Mouse (Mus musculus): ENCODE results near the gene Naa60. TPM values are rescaled to one million over a fixed set of nuclear protein-coding genes. Genes with fewer than 3 reads are reported as not detected.

The Naa60 gene
- polyA plus RNA-seq, 1 experiment: 52.4 TPM

- H3K4me3 ChIP-seq (ENCODE audit: insufficient read depth, low read depth, low read length): no peak overlapping the region
- H3K27ac ChIP-seq (replicated peaks; ENCODE audit: low read depth, low read length): no peak overlapping the region
- no peaks in the 10 kb centered on the region for H3K4me1 ChIP-seq (ENCODE audit: control insufficient read depth, insufficient read depth, insufficient read length, low read length)
Measured at GRCm38 (mm10) chr16:3920756-3921155, 48.6 kb downstream of the Naa60 start.

GRCm38 (mm10) chr16:3923515-3923914, 51.3 kb downstream of the Naa60 start:
- Histone ChIP-seq H3K27ac (replicated peaks; ENCODE audit: low read depth, low read length) (no peak overlapping the region), H3K4me3 (ENCODE audit: insufficient read depth, low read depth, low read length) (no peak overlapping the region), H3K4me1 (ENCODE audit: control insufficient read depth, insufficient read depth, insufficient read length, low read length) (no peaks in the 10 kb centered on the region)

- Histone ChIP-seq H3K27ac (replicated peaks; ENCODE audit: low read depth, low read length) (no peak overlapping the region), H3K4me1 (ENCODE audit: control insufficient read depth, insufficient read depth, insufficient read length, low read length) (no peaks in the 10 kb centered on the region), H3K4me3 (ENCODE audit: insufficient read depth, low read depth, low read length) (no peak overlapping the region)
Measured at GRCm38 (mm10) chr16:3923966-3924365, 51.8 kb downstream of the Naa60 start.

GRCm38 (mm10) chr16:3928582-3928981, 56.4 kb downstream of the Naa60 start:
- H3K27ac ChIP-seq (replicated peaks; ENCODE audit: low read depth, low read length): no peak overlapping the region
- H3K4me3 ChIP-seq (ENCODE audit: insufficient read depth, low read depth, low read length): no peak overlapping the region
- H3K4me1 ChIP-seq (ENCODE audit: control insufficient read depth, insufficient read depth, insufficient read length, low read length): peaks cover under 1% of the 10 kb centered on the region; the same call in 1 of the 2 replicates

- peaks cover 4% of the 10 kb centered on the region; the same call in 1 of the 2 replicates for H3K4me1 ChIP-seq (ENCODE audit: control insufficient read depth, insufficient read depth, insufficient read length, low read length)
- no peak overlapping the region for H3K4me3 ChIP-seq (ENCODE audit: insufficient read depth, low read depth, low read length)
- H3K27ac ChIP-seq (replicated peaks; ENCODE audit: low read depth, low read length): no peak overlapping the region
Measured at GRCm38 (mm10) chr16:3929151-3929550, 57.0 kb downstream of the Naa60 start.

GRCm38 (mm10) chr16:3933536-3933935, 61.4 kb downstream of the Naa60 start:
- Histone ChIP-seq H3K4me1 (ENCODE audit: control insufficient read depth, insufficient read depth, insufficient read length, low read length) (peaks cover 4% of the 10 kb centered on the region; the same call in 1 of the 2 replicates), H3K27ac (replicated peaks; ENCODE audit: low read depth, low read length) (no peak overlapping the region)

GRCm38 (mm10) chr16:3934091-3934490, 61.9 kb downstream of the Naa60 start:
- Histone ChIP-seq H3K4me3 (ENCODE audit: insufficient read depth, low read depth, low read length) (no peak overlapping the region), H3K4me1 (ENCODE audit: control insufficient read depth, insufficient read depth, insufficient read length, low read length) (peaks cover 4% of the 10 kb centered on the region; the same call in 1 of the 2 replicates), H3K27ac (replicated peaks; ENCODE audit: low read depth, low read length) (no peak overlapping the region)

More at GRCm38 (mm10) chr16:3933536-3933935, 61.4 kb downstream of the Naa60 start:
- no peak overlapping the region for H3K4me3 ChIP-seq (ENCODE audit: insufficient read depth, low read depth, low read length)

- Histone ChIP-seq H3K4me3 (ENCODE audit: insufficient read depth, low read depth, low read length) (no peak overlapping the region), H3K27ac (replicated peaks; ENCODE audit: low read depth, low read length) (no peak overlapping the region), H3K4me1 (ENCODE audit: control insufficient read depth, insufficient read depth, insufficient read length, low read length) (peaks cover 4% of the 10 kb centered on the region; the same call in 1 of the 2 replicates)
Measured at GRCm38 (mm10) chr16:3934701-3935100, 62.5 kb downstream of the Naa60 start.

GRCm38 (mm10) chr16:3951141-3951540, 79.0 kb downstream of the Naa60 start:
- Histone ChIP-seq H3K4me1 (ENCODE audit: control insufficient read depth, insufficient read depth, insufficient read length, low read length) (no peaks in the 10 kb centered on the region), H3K4me3 (ENCODE audit: insufficient read depth, low read depth, low read length) (no peak overlapping the region), H3K27ac (replicated peaks; ENCODE audit: low read depth, low read length) (no peak overlapping the region)

Other genes with a start within 250 kb of the Naa60 start
- gene Mefv, start 154.3 kb upstream of the Naa60 start, polyA plus RNA-seq (2012; ENCODE audit: insufficient read depth, insufficient read length, missing spikeins): not detected in 2 replicates
- 6.6 and 6.8 TPM in 2 replicates for gene Zfp263, start 128.3 kb upstream of the Naa60 start, polyA plus RNA-seq (2012; ENCODE audit: insufficient read depth, insufficient read length, missing spikeins)
- not detected in 2 replicates for gene Olfr15, start 41.5 kb upstream of the Naa60 start, polyA plus RNA-seq (2012; ENCODE audit: insufficient read depth, insufficient read length, missing spikeins)
- gene Zfp174, start 25.1 kb upstream of the Naa60 start, polyA plus RNA-seq (2012; ENCODE audit: insufficient read depth, insufficient read length, missing spikeins): 0.38 and 1.1 TPM in 2 replicates
- gene Zfp597, start 12.2 kb downstream of the Naa60 start, polyA plus RNA-seq (2012; ENCODE audit: insufficient read depth, insufficient read length, missing spikeins): 3.9 and 4.9 TPM in 2 replicates
- gene Gm20695, start 12.3 kb downstream of the Naa60 start, polyA plus RNA-seq (2012; ENCODE audit: insufficient read depth, insufficient read length, missing spikeins): not detected in 2 replicates
- 3.8 and 4.2 TPM in 2 replicates for gene 1700037C18Rik, start 36.3 kb downstream of the Naa60 start, polyA plus RNA-seq (2012; ENCODE audit: insufficient read depth, insufficient read length, missing spikeins)
- 9.1 and 10.2 TPM in 2 replicates for gene Cluap1, start 36.4 kb downstream of the Naa60 start, polyA plus RNA-seq (2012; ENCODE audit: insufficient read depth, insufficient read length, missing spikeins)
- gene Nlrc3, start 104.3 kb downstream of the Naa60 start, polyA plus RNA-seq (2012; ENCODE audit: insufficient read depth, insufficient read length, missing spikeins): not detected in 2 replicates
- 2.7 and 3.5 TPM in 2 replicates for gene Slx4, start 131.4 kb downstream of the Naa60 start, polyA plus RNA-seq (2012; ENCODE audit: insufficient read depth, insufficient read length, missing spikeins)
- not detected in 2 replicates for gene Dnase1, start 164.6 kb downstream of the Naa60 start, polyA plus RNA-seq (2012; ENCODE audit: insufficient read depth, insufficient read length, missing spikeins)
- gene Trap1, start 205.5 kb downstream of the Naa60 start, polyA plus RNA-seq (2012; ENCODE audit: insufficient read depth, insufficient read length, missing spikeins): 226 and 245 TPM in 2 replicates

Data from brown adipose tissue, adult 24 weeks (tissue).